Comparison of ENCODE assay signal across 30 mouse cellular contexts in the genomic region with DNA sequence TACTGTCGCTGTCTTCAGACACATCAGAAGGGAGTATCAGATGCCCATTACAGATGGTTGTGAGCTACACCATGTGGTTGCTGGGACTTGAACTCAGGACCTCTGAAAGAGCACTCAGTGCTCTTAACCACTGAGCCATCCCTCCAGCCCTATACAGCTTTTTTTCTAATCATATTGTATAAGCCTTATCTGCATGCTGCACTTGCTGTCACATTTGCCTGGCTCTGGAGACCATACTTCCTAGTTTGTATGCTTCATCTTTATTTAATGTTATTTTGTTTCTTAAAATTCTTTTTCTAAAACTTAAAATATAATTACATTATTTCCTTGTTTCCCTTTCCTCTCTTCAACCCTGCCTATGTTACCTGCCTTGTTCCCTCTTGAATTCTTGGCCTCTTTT.
A peak's percentile ranks its signal among the peaks of the same experiment; 100 is the strongest.
DNase-seq lines count a peak whose midpoint lies in the region; ATAC-seq lines count a peak whose summit lies in the region.
"Had no signal": no experiment of that assay in that cellular context is flagged by ENCODE, and none has a peak within 500 bp of the region (broad histone marks: within the 10 kb centered on the region; RNA-seq: fewer than 3 reads in every experiment).

No protein-coding gene starts in this region.

- H3K27ac ChIP-seq in heart, embryonic 11.5 days (ENCODE audit: low read depth, low read length): no peak overlapping the region
- no peak overlapping the region for H3K27ac ChIP-seq in liver, embryonic 12.5 days
- H3K27ac ChIP-seq: embryonic facial prominence, embryonic 13.5 days; embryonic facial prominence, embryonic 15.5 days; forebrain, embryonic 10.5 days; forebrain, embryonic 12.5 days had no signal

- no peaks in the 10 kb centered on the region for H3K9me3 ChIP-seq in heart, embryonic 11.5 days (replicated peaks; ENCODE audit: control insufficient read depth, low read length)
- peaks cover under 1% of the 10 kb centered on the region; the same call in 1 of the 2 replicates for H3K9me3 ChIP-seq in liver, embryonic 12.5 days (replicated peaks)
- H3K9me3 ChIP-seq: embryonic facial prominence, embryonic 13.5 days; embryonic facial prominence, embryonic 15.5 days; forebrain, embryonic 10.5 days; forebrain, embryonic 12.5 days had no signal

- H3K27me3 ChIP-seq in heart, embryonic 11.5 days (ENCODE audit: control insufficient read depth, insufficient read depth, low read length): no peaks in the 10 kb centered on the region
- H3K27me3 ChIP-seq in liver, embryonic 12.5 days (replicated peaks): no peaks in the 10 kb centered on the region
- H3K27me3 ChIP-seq: CH12.LX; embryonic facial prominence, embryonic 13.5 days; embryonic facial prominence, embryonic 15.5 days; forebrain, embryonic 12.5 days; Patski had no signal

- DNase-seq in heart, adult 11 months: peak; percentile 17
- DNase-seq in liver: no peak
- DNase-seq in c-Kit-positive CD71-positive TER-119-negative erythroid progenitor cells, embryonic 14.5 days (ENCODE audit: low read depth): peak; percentile 14
- DNase-seq in lung, postnatal 25 days (ENCODE audit: low spot score): no peak
- DNase-seq: adrenal gland, adult 8-10 months; adrenal gland, postnatal 14 days; adrenal gland, postnatal 36 days; B cell, adult 2 months; cerebellum, adult 11 months; cerebellum, adult 18-20 months; cerebellum, adult 8-10 months; cerebellum, adult 9-11 months; cerebellum, postnatal 14 days; cerebellum, postnatal 36 days; embryo, embryonic 11 days had no signal

- H3K9ac ChIP-seq in heart, embryonic 11.5 days (ENCODE audit: low read depth, low read length): no peak overlapping the region
- no peak overlapping the region for H3K9ac ChIP-seq in liver, embryonic 12.5 days
- H3K9ac ChIP-seq: embryonic facial prominence, embryonic 13.5 days; embryonic facial prominence, embryonic 15.5 days; forebrain, embryonic 12.5 days had no signal

- WGBS in heart, embryonic 11.5 days (ENCODE audit: insufficient replicate concordance): 100% methylated on average over 1 of the region's 1 CpGs
- WGBS in liver, embryonic 12.5 days (ENCODE audit: insufficient replicate concordance): 89% methylated on average over 1 of the region's 1 CpGs

- no peak overlapping the region for H3K4me3 ChIP-seq in heart, embryonic 11.5 days (ENCODE audit: low read depth, low read length)
- no peak overlapping the region for H3K4me3 ChIP-seq in liver, embryonic 12.5 days
- H3K4me3 ChIP-seq: embryonic facial prominence, embryonic 13.5 days; embryonic facial prominence, embryonic 15.5 days; erythroblast, embryonic 14.5 days; forebrain, embryonic 10.5 days; forebrain, embryonic 12.5 days had no signal

- ATAC-seq in heart, embryonic 11.5 days (replicated peaks; ENCODE audit: insufficient number of reproducible peaks, low FRiP score, low TSS enrichment): no peak
- 0 out of 2 replicates have a peak, but pooled peaks have one; percentile 30 for ATAC-seq in liver, embryonic 12.5 days
- ATAC-seq in megakaryocyte progenitor cell, adult 5-6 weeks (replicated peaks; ENCODE audit: poor library complexity): peak; percentile 71
- ATAC-seq in inflammation-experienced regulatory T-cells, adult 6 months: no peak
- ATAC-seq: activated CD4-positive, CD25-positive, alpha-beta regulatory T cell, adult 4 months; CD4-positive, CD25-positive, alpha-beta regulatory T cell, adult 4 months; forebrain, embryonic 14.5 days; forebrain, embryonic 16.5 days; Patski had no signal

- H3K36me3 ChIP-seq in heart, embryonic 11.5 days (ENCODE audit: control insufficient read depth, insufficient read depth, low read length): no peaks in the 10 kb centered on the region
- no peaks in the 10 kb centered on the region for H3K36me3 ChIP-seq in liver, embryonic 12.5 days
- H3K36me3 ChIP-seq: embryonic facial prominence, embryonic 13.5 days; embryonic facial prominence, embryonic 15.5 days; forebrain, embryonic 12.5 days had no signal

- H3K4me1 ChIP-seq in heart, embryonic 11.5 days (ENCODE audit: control insufficient read depth, insufficient read depth, low read length): no peaks in the 10 kb centered on the region; the same call in 1 of the 2 replicates
- H3K4me1 ChIP-seq in liver, embryonic 12.5 days: peaks cover 21% of the 10 kb centered on the region
- H3K4me1 ChIP-seq: embryonic facial prominence, embryonic 15.5 days; forebrain, embryonic 12.5 days had no signal

- H3K4me2 ChIP-seq in heart, embryonic 11.5 days: no peak overlapping the region
- H3K4me2 ChIP-seq in liver, embryonic 12.5 days: no peak overlapping the region
- H3K4me2 ChIP-seq: embryonic facial prominence, embryonic 13.5 days; embryonic facial prominence, embryonic 15.5 days; forebrain, embryonic 12.5 days had no signal

Comparison
In these comparisons a context has a peak if more than half of its experiments do, and no peak if none do; other contexts are left out.
1. DNase-seq: peak in heart, adult 11 months (single experiment) and c-Kit-positive CD71-positive TER-119-negative erythroid progenitor cells, embryonic 14.5 days (single experiment); none in liver (single experiment) and lung, postnatal 25 days (single experiment).
2. ATAC-seq: peak in liver, embryonic 12.5 days (single experiment) and megakaryocyte progenitor cell, adult 5-6 weeks (single experiment); none in heart, embryonic 11.5 days (single experiment) and inflammation-experienced regulatory T-cells, adult 6 months (single experiment).